Comparison of ENCODE assay signal across 17 mouse cellular contexts in the genomic region with DNA sequence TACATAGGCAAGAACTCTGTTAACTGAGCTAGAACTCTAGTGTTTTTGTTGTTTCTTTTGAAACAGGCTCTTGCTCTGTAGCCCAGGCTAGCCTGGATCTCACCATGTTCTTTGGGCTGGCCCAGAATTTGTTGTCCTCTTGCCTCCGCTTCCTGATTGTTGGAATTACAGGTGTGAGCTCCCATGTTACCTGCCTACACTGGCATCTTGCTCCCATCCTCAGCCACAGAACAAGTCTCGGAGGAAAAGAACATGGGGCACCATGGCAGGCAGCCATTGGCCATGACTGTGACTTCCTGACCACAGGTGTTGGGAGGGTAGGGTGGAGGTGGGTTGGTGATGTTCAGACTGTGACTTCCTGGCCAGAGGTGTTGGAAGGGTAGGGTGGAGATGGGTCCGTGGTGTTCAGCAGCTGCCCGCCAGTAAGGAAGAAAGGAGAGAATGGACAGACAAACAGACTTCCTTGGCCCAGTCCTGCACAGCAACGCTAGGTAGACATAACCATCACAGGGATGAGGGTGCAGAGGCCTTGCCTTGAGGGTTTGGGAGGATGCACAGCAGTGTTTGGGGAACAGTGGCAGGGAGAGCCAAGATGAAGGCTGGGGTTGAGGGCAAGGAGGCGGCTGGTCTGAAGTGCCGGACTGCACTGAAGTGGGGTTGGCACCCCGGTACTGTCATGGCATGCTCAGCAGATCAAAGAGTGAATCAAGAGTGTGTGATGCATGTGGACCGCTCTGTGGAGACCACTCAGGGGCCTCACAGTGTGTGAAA. TPM values are rescaled to one million over a fixed set of nuclear protein-coding genes. Genes with fewer than 3 reads are reported as not detected.
A peak's percentile ranks its signal among the peaks of the same experiment; 100 is the strongest.
DNase-seq lines count a peak whose midpoint lies in the region; ATAC-seq lines count a peak whose summit lies in the region.
"Had no signal": no experiment of that assay in that cellular context is flagged by ENCODE, and none has a peak within 500 bp of the region (broad histone marks: within the 10 kb centered on the region; RNA-seq: fewer than 3 reads in every experiment).

No protein-coding gene starts in this region.

- H3K4me1 ChIP-seq in midbrain, embryonic 10.5 days: peaks cover 14% of the 10 kb centered on the region
- peaks cover 12% of the 10 kb centered on the region for H3K4me1 ChIP-seq in hindbrain, embryonic 12.5 days

- no peak overlapping the region for H3K9ac ChIP-seq in hindbrain, embryonic 12.5 days
- H3K9ac ChIP-seq: heart, embryonic 12.5 days; stomach, embryonic 15.5 days had no signal

- no peak overlapping the region for H3K4me2 ChIP-seq in hindbrain, embryonic 12.5 days (replicated peaks)
- H3K4me2 ChIP-seq: heart, embryonic 12.5 days; stomach, embryonic 15.5 days had no signal

- no peaks in the 10 kb centered on the region for H3K27me3 ChIP-seq in midbrain, embryonic 10.5 days (ENCODE audit: low read depth, poor library complexity, severe bottlenecking)
- no peaks in the 10 kb centered on the region for H3K27me3 ChIP-seq in hindbrain, embryonic 12.5 days
- H3K27me3 ChIP-seq: heart, embryonic 12.5 days; stomach, embryonic 15.5 days had no signal

- no peaks in the 10 kb centered on the region for H3K9me3 ChIP-seq in midbrain, embryonic 10.5 days (replicated peaks)
- H3K9me3 ChIP-seq in hindbrain, embryonic 12.5 days (replicated peaks): no peaks in the 10 kb centered on the region
- H3K9me3 ChIP-seq: heart, embryonic 12.5 days; hindbrain, embryonic 10.5 days; stomach, embryonic 15.5 days had no signal

- DNase-seq in cerebellum, adult 9-11 months: peak; percentile 14
- DNase-seq in cerebellum, postnatal 4 days (ENCODE audit: low spot score in 2 of 2): no peak
- peak; percentile 36 for DNase-seq in testis, postnatal 10 days (ENCODE audit: low spot score)
- DNase-seq in testis, postnatal 14 days (ENCODE audit: low spot score): no peak
- peak; percentile 35 for DNase-seq in thymus, postnatal 4 days
- DNase-seq in midbrain, embryonic 10.5 days (ENCODE audit: low spot score): no peak
- DNase-seq: cerebellum, adult 11 months; gastrocnemius, postnatal 10 days; kidney, postnatal 4 days; right cerebral cortex, postnatal 14 days had no signal

- H3K27ac ChIP-seq in midbrain, embryonic 10.5 days (replicated peaks): no peak overlapping the region
- H3K27ac ChIP-seq in hindbrain, embryonic 12.5 days: no peak overlapping the region
- H3K27ac ChIP-seq: hindbrain, embryonic 10.5 days; stomach, embryonic 15.5 days had no signal

- H3K36me3 ChIP-seq in midbrain, embryonic 10.5 days: peaks cover 21% of the 10 kb centered on the region
- peaks cover 18% of the 10 kb centered on the region for H3K36me3 ChIP-seq in hindbrain, embryonic 12.5 days

- H3K4me3 ChIP-seq in midbrain, embryonic 10.5 days: no peak overlapping the region
- H3K4me3 ChIP-seq in hindbrain, embryonic 12.5 days: no peak overlapping the region
- H3K4me3 ChIP-seq: heart, embryonic 12.5 days; hindbrain, embryonic 10.5 days; stomach, embryonic 15.5 days had no signal

- WGBS in midbrain, embryonic 10.5 days: 90% methylated on average over 9 of the region's 9 CpGs
- 86% methylated on average over 9 of the region's 9 CpGs for WGBS in hindbrain, embryonic 12.5 days

- ATAC-seq in inflammation-experienced regulatory T-cells, adult 6 months: peak; percentile 26
- ATAC-seq in hindbrain, embryonic 12.5 days (ENCODE audit: low FRiP score): no peak
- ATAC-seq: forebrain, embryonic 16.5 days; intestine, postnatal 0 days had no signal

RNA-seq across cellular contexts. Expression of gene Trex1, which starts 6.9 kb away (rescaled TPM):
- 10 to 100 TPM; 42.7 to 50.3 (median 49.9) TPM for polyA plus RNA-seq in inflammation-experienced regulatory T-cells, adult 6 months (2017; shearing (Covaris generic))
- 7.5 and 10.1 TPM in 2 replicates for polyA plus RNA-seq in midbrain, embryonic 10.5 days (2016; fragmentation: Nextera tagmentation; extraction: Ambion mirVana)
- polyA plus RNA-seq in hindbrain, embryonic 12.5 days (2016; fragmentation: Nextera tagmentation; extraction: Ambion mirVana): 8.0 and 9.9 TPM in 2 replicates

RNA-seq across cellular contexts. Expression of gene Shisa5, which starts 14.3 kb away (rescaled TPM):
- 1,000 to 10,000 TPM; 1,866 to 3,808 (median 3,640) TPM for polyA plus RNA-seq in inflammation-experienced regulatory T-cells, adult 6 months (2017; shearing (Covaris generic))
- 32.9 and 37.2 TPM in 2 replicates for polyA plus RNA-seq in midbrain, embryonic 10.5 days (2016; fragmentation: Nextera tagmentation; extraction: Ambion mirVana)
- polyA plus RNA-seq in hindbrain, embryonic 12.5 days (2016; fragmentation: Nextera tagmentation; extraction: Ambion mirVana): 52.3 and 56.6 TPM in 2 replicates

RNA-seq across cellular contexts. Expression of gene Atrip, which starts 21.2 kb away (rescaled TPM):
- polyA plus RNA-seq in inflammation-experienced regulatory T-cells, adult 6 months (2017; shearing (Covaris generic)): 10 to 100 TPM; 19.2 to 28.2 (median 24.9) TPM
- 32.1 and 33.4 TPM in 2 replicates for polyA plus RNA-seq in midbrain, embryonic 10.5 days (2016; fragmentation: Nextera tagmentation; extraction: Ambion mirVana)
- 29.3 and 31.8 TPM in 2 replicates for polyA plus RNA-seq in hindbrain, embryonic 12.5 days (2016; fragmentation: Nextera tagmentation; extraction: Ambion mirVana)

RNA-seq across cellular contexts. Expression of gene Ccdc51, which starts 29.6 kb away (rescaled TPM):
- 10 to 100 TPM; 12.1 to 15.5 (median 12.3) TPM for polyA plus RNA-seq in inflammation-experienced regulatory T-cells, adult 6 months (2017; shearing (Covaris generic))
- polyA plus RNA-seq in midbrain, embryonic 10.5 days (2016; fragmentation: Nextera tagmentation; extraction: Ambion mirVana): 14.5 and 14.9 TPM in 2 replicates
- polyA plus RNA-seq in hindbrain, embryonic 12.5 days (2016; fragmentation: Nextera tagmentation; extraction: Ambion mirVana): 11.9 and 12.1 TPM in 2 replicates

RNA-seq across cellular contexts. Expression of gene Tma7, which starts 29.7 kb away (rescaled TPM):
- polyA plus RNA-seq in inflammation-experienced regulatory T-cells, adult 6 months (2017; shearing (Covaris generic)): 100 to 1,000 TPM; 763 to 998 (median 907) TPM
- polyA plus RNA-seq in midbrain, embryonic 10.5 days (2016; fragmentation: Nextera tagmentation; extraction: Ambion mirVana): 733 and 761 TPM in 2 replicates
- polyA plus RNA-seq in hindbrain, embryonic 12.5 days (2016; fragmentation: Nextera tagmentation; extraction: Ambion mirVana): 746 and 747 TPM in 2 replicates

Comparison
In these comparisons a context has a peak if more than half of its experiments do, and no peak if none do; other contexts are left out.
1. DNase-seq: peak in cerebellum, adult 9-11 months (single experiment), testis, postnatal 10 days (single experiment) and thymus, postnatal 4 days (single experiment); none in cerebellum, postnatal 4 days (0 of 2), testis, postnatal 14 days (single experiment) and midbrain, embryonic 10.5 days (single experiment).
2. RNA of gene Shisa5, which starts 14.3 kb away (polyA plus RNA-seq): 1,866 to 3,808 TPM in inflammation-experienced regulatory T-cells, adult 6 months; 52.3 to 56.6 TPM in hindbrain, embryonic 12.5 days and 32.9 to 37.2 TPM in midbrain, embryonic 10.5 days; every median in the first group is over 10 times any median in the second.